Mouse (Mus musculus) thymus, adult 2 months (tissue): ENCODE results near the gene Chl1.

Experiments used
- CTCF ChIP-seq: fragments of 200-500 bp; IDR thresholded peaks from 2 replicates; pipeline ENCODE4 v1.5.1; 2012; ENCODE audit warnings: mild to moderate bottlenecking, control low read depth, low read length, moderate library complexity, borderline replicate concordance; ENCODE audit not compliant: control insufficient read depth, poor library complexity, insufficient read depth; ENCODE audit errors: extremely low read depth
- POLR2A ChIP-seq: fragments of 200-500 bp; IDR thresholded peaks from 2 replicates; pipeline ENCODE4 v1.6.1; 2012; ENCODE audit warnings: mild to moderate bottlenecking, low read length, control low read depth, moderate library complexity; ENCODE audit not compliant: control insufficient read depth, poor library complexity, insufficient read depth; ENCODE audit errors: extremely low read depth

DNA sequence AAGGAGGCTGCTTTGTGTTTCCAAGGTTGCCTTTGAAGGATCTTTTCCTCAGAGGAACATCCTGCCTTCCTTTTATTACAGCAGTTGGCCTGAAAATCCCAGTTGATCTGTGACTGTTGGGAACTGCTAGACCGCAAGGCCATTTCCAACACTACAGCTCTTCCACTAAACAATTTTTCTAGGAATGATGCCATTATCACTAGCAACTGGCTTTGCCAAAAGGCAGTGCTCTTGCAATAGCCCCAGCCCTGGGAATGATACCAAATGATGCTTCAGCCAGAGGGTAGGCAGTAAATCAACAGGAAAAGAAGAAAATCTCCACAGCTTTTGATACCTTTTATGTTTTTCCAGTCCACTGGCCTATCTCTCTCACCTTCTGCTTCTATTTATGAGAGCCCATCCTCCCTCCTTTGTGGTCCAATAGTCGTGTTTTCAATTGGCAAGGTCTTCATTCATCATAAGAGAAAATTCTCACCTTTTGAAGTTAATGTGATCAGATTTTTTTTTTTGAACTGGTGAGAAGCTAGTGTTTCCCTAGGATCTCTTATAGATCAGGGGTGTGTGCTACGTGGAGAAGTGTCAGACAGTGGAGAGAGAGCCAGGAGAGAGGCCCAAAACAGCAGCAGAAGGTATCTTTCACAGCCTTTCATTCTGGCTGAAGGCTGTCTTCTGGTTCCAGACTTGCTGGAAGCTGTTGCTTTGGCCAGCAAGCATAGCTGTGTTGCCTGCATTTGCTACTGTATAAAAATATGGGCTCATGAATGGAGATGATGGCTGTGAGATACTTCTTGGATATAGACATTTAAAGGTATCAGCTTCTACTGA lies 2.4 kb upstream of the Chl1 start:
- TF ChIP-seq CTCF (no peak), POLR2A (no peak)
